Mouse (Mus musculus): Measurements from ENCODE around the gene Fsd1. TPM values are rescaled to one million over a fixed set of nuclear protein-coding genes. Genes with fewer than 3 reads are reported as not detected.
"Not testable (repeated sequence)": the region's sequence is repeated elsewhere in the genome, so short reads cannot be mapped to it uniquely, and the experiment has no call there.

The Fsd1 gene
- 1.3 and 2.3 TPM in 2 replicates for polyA plus RNA-seq (2012; rRNA removed)

- 10% methylated on average over 35 of the region's 35 CpGs for WGBS
- DNase-seq (ENCODE audit: low read depth, low spot score), result no peak
Measured at GRCm38 (mm10) chr17:55986030-55986961, at the start of gene Fsd1. TSS of gene Fsd1 (plus strand) at chr17:55986509.

- peak; percentile 65 for DNase-seq (ENCODE audit: low read depth, low spot score)
- WGBS, result 12% methylated on average over 10 of the region's 10 CpGs
Measured at GRCm38 (mm10) chr17:55944387-55944865, 41.9 kb upstream of the Fsd1 start.

- WGBS, result under 1% methylated on average over 56 of the region's 56 CpGs
- not testable (repeated sequence) for DNase-seq (ENCODE audit: low read depth, low spot score)
Measured at GRCm38 (mm10) chr17:55944866-55945682, 41.2 kb upstream of the Fsd1 start.

GRCm38 (mm10) chr17:55945696-55946095 is 40.6 kb upstream of the Fsd1 start:
- no peak for DNase-seq (ENCODE audit: low read depth, low spot score)
- 10% methylated on average over 5 of the region's 5 CpGs for WGBS

GRCm38 (mm10) chr17:55948647-55949046 is 37.7 kb upstream of the Fsd1 start:
- no peak for DNase-seq (ENCODE audit: low read depth, low spot score)
- WGBS, result 86% methylated on average over 4 of the region's 4 CpGs

GRCm38 (mm10) chr17:55949400-55949799 is 36.9 kb upstream of the Fsd1 start, which contains the start of gene Zfp119b:
TSS of gene Zfp119b (minus strand) at chr17:55949500.
- 85% methylated on average over 2 of the region's 2 CpGs for WGBS

GRCm38 (mm10) chr17:55950601-55951000 is 35.7 kb upstream of the Fsd1 start:
- DNase-seq (ENCODE audit: low read depth, low spot score), result no peak

More at GRCm38 (mm10) chr17:55949400-55949799, 36.9 kb upstream of the Fsd1 start, which contains the start of gene Zfp119b:
- no peak for DNase-seq (ENCODE audit: low read depth, low spot score)

GRCm38 (mm10) chr17:55952041-55952440 is 34.3 kb upstream of the Fsd1 start:
- no peak for DNase-seq (ENCODE audit: low read depth, low spot score)

More at GRCm38 (mm10) chr17:55950601-55951000, 35.7 kb upstream of the Fsd1 start:
- 74% methylated on average over 9 of the region's 9 CpGs for WGBS

- DNase-seq (ENCODE audit: low read depth, low spot score), result no peak
- WGBS, result 58% methylated on average over 6 of the region's 6 CpGs
Measured at GRCm38 (mm10) chr17:55952447-55953027, 33.8 kb upstream of the Fsd1 start, which contains the start of gene Ebi3. TSS of gene Ebi3 (plus strand) at chr17:55952640.

- no peak for DNase-seq (ENCODE audit: low read depth, low spot score)
- WGBS, result 78% methylated on average over 6 of the region's 6 CpGs
Measured at GRCm38 (mm10) chr17:55953751-55954150, 32.6 kb upstream of the Fsd1 start.

GRCm38 (mm10) chr17:55954229-55954628 is 32.1 kb upstream of the Fsd1 start:
- DNase-seq (ENCODE audit: low read depth, low spot score), result no peak
- WGBS, result 47% methylated on average over 16 of the region's 16 CpGs

- DNase-seq (ENCODE audit: low read depth, low spot score), result peak; percentile 81
- 15% methylated on average over 26 of the region's 26 CpGs for WGBS
Measured at GRCm38 (mm10) chr17:55956129-55956528, 30.2 kb upstream of the Fsd1 start.

GRCm38 (mm10) chr17:55956591-55956990 is 29.7 kb upstream of the Fsd1 start:
- WGBS, result 30% methylated on average over 6 of the region's 6 CpGs

GRCm38 (mm10) chr17:55957168-55957567 is 29.1 kb upstream of the Fsd1 start:
- DNase-seq (ENCODE audit: low read depth, low spot score), result no peak
- WGBS, result 14% methylated on average over 9 of the region's 9 CpGs

More at GRCm38 (mm10) chr17:55956591-55956990, 29.7 kb upstream of the Fsd1 start:
- DNase-seq (ENCODE audit: low read depth, low spot score), result no peak

- DNase-seq (ENCODE audit: low read depth, low spot score), result no peak
- 74% methylated on average over 13 of the region's 13 CpGs for WGBS
Measured at GRCm38 (mm10) chr17:55957726-55958583, 28.4 kb upstream of the Fsd1 start.

- no peak for DNase-seq (ENCODE audit: low read depth, low spot score)
- 29% methylated on average over 2 of the region's 2 CpGs for WGBS
Measured at GRCm38 (mm10) chr17:55958584-55958886, 27.8 kb upstream of the Fsd1 start.

- under 1% methylated on average over 46 of the region's 46 CpGs for WGBS
- peak; percentile 88 for DNase-seq (ENCODE audit: low read depth, low spot score)
Measured at GRCm38 (mm10) chr17:55958918-55959728, 27.2 kb upstream of the Fsd1 start, which contains the start of gene Yju2. TSS of gene Yju2 (plus strand) at chr17:55959099.

All from large intestine, adult 2 months (tissue).